Mouse (Mus musculus) bone marrow, adult 2 months (tissue): ENCODE measurements around the gene Atp2c2.

ENCODE experiments used
- CTCF ChIP-seq: fragments of 200-500 bp; IDR thresholded peaks from 2 replicates; pipeline ENCODE4 v1.5.1; 2011; ENCODE audit warnings: low read length, control low read depth; ENCODE audit not compliant: control insufficient read depth, insufficient read depth
- POLR2A ChIP-seq: fragments of 200-500 bp; IDR thresholded peaks from 2 replicates; pipeline ENCODE4 v1.6.1; 2011; ENCODE audit warnings: low read depth, mild to moderate bottlenecking, control low read depth, low read length, borderline replicate concordance; ENCODE audit not compliant: control insufficient read depth

GRCm38 (mm10) chr8:119740634-119741033 lies 40.8 kb downstream of the Atp2c2 start:
- TF ChIP-seq POLR2A (no peak), CTCF (no peak)
